Mouse (Mus musculus) kidney, adult 11 months (tissue): ENCODE measurements around the gene Nav2.

Experiments
- DNase-seq: peaks from one replicate; pipeline ENCODE4 v3.0.0; 2022

The Nav2 gene

DNA sequence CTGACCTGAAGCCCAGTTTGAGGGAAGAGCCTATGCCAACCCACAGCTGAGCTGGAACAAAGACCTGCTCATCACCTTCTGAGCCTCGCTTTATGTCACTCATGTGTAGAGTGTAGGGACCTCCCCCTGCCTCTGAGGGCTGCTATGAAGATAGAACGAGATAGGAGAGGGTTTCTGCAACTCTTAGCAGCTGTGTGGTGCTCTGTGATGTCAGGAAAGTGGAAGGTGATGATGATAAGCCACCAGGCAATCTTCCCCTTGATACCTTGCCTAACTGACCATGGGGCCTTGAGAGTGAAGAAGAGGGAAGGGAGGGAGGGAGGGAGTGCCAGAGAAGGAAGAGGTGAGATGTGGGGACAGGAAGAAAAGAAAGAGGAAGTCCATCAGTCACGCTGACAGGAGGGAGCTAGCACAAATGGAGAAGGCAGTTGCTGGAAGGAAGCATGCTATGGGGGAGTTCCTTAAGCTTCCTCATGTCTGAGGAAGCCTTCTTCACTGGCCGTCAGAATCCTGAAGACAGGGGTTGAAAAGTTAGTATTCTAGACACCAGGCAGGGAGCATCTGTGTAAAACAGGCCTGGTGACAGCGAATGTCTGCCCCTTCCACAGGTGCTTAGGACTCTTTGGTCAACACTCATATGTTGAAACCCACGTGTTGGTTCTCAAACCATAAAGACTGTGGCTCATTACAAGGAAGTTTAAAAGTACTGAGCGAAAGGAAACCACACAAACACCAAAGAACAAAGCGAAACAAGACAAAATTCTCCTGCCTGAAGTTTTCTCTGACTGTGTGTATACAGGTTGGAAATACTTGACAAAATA lies at the start of gene Nav2:
Gene Nav2 (plus strand): TSS at position 196 of the 821 bp plus-strand sequence.
- no peak for DNase-seq

DNA sequence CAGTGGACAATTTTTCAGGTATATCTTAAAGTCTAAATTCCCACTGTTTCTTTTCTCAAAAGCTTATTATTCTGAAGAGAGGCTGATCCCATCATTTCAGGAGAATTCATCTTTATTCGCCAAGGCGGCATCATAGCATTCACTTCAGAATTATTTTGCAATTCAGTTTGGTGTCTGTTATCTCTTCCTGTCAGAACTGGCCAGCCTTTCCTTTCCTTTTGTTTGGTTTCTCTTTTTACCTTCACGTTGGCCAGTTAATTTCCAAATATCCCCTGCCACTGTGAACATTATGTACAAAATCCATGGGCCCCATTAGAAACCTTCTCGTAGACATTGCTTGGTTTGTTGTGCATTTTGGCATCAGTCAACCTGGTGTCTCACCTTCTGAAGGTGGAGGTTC lies 49.2 kb upstream of the Nav2 start:
- no peak for DNase-seq

DNA sequence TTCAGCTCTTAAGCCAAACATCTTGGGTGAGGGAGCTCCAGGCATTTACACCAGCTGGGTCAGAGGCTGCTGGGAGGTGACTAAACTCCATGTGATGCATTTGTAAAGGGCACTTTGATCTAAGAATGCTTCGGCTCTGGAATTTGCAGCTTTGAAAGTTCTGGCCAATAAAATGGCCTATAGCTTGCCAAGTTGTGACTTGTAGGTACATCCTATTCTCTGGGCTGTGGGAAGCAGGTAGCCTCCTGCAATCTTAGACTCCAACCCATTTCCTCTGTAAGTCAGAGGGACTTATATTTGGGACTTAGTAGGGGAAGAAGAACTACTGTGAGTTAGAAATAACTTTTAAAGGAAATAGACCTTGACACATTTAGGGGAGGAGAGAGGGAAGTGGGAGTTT lies 47.6 kb upstream of the Nav2 start:
- DNase-seq, result no peak

DNA sequence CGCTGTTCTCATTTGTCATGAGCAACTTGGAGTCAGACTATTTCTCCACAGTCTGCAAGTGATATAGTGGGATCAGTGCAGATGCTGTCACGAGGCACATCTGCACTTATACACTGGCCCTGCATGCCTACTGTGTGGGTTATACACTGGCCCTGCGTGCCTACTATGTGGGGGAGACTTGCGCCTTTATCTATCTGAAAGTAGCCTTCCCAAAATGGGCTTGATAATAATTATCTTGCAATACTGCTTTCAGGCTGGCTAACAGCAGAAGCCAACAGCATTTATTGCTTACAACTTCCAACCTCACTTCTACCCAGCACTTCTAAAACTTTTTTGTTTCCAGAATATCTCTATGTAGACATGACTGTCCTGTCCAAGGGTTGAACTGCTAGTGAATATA lies 46.7 kb upstream of the Nav2 start:
- no peak for DNase-seq

DNA sequence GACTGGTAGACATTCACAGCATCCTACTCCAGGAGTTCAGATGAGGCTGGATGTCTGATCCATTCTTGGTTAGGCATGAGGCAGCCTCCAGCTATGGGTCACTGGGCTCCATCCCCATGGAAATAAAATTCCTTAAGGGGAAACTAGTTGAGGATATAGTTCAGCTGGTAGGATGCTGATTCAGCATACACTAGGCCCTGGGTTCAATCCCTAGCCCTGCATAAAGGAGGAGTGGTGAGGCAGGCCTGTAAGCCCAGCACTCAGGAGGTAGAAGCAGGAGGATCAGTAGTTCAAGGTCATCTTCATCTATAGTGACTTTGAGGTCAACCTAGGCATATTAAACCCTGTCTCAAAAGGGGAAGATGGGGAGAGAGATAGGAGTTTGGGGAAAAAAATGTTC lies 44.3 kb upstream of the Nav2 start:
- DNase-seq, result no peak

DNA sequence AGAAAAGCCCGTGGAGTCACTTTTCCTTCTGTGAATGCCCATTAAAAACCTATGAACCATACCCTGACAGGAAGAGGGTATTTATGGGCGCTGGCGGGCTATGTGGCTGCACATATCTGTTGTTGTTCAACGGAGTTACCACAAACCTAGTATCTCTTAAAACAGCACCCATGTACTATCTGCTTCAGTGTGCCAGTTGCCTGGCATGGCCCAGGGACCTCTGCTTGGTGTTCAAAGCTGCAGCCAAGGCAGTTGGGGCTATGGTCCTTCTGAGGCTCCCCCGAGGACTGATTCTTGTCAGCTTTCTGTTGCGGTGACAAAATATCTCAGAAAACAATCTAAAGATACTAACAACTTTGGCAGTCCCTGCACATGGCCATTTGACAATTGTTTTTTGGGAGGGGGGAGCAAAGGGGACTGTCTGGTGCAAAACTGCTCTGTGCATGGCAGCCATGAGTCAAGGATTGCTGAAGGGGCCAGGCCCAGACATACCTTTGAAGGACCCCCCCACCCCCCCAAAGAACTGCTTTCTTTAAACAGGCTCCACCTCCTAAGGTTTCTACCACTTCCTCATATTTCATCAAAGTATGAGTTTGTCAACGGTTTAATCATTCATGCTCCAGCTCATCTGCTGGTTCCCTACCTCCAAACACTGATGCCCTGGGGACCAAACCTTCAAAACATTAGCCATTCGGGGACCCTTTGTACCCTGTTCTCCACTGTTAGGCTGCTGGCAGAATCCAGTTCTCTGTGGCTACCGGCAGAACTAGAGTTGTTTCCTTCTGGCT lies 43.7 kb upstream of the Nav2 start:
- DNase-seq, result no peak

DNA sequence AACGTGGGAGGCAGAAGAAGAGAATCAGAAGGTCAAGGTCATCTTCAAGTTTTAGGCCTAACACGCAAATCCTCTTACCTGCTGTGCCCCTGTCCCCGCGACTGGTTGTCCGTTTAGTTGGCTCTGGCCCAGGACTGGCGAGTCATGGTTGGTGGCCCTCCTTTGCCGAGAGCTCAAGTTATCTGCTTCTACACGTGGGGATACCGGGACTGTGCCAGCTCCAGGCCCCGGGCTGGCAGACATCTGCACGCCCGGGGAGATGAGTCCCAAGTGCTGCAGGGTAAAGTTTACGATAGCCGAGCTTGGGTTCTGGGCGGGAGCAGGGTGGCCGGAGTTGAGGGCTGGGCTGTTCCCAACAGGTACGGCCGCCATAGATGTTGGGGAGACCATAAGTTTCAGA lies 40.9 kb upstream of the Nav2 start:
- no peak for DNase-seq

DNA sequence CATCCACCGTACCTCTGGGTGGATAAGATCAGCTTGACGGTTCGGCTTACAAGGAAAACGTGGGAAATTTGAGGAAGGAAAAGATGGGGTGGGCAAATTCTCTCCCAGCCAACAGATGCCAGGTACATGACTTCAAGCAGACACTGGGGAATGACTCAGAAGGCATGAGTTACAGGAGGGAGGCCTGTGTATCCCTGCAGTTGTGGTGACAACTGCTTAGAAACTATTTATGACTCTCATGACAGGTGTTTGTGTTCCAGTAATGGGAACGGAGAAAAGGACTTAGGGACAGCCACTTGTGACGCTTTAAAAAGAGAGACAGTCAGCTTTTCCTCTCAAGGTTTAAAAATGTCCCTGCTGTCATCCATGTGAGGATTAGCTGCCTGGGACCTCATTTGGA lies 38.4 kb upstream of the Nav2 start:
- DNase-seq, result no peak

DNA sequence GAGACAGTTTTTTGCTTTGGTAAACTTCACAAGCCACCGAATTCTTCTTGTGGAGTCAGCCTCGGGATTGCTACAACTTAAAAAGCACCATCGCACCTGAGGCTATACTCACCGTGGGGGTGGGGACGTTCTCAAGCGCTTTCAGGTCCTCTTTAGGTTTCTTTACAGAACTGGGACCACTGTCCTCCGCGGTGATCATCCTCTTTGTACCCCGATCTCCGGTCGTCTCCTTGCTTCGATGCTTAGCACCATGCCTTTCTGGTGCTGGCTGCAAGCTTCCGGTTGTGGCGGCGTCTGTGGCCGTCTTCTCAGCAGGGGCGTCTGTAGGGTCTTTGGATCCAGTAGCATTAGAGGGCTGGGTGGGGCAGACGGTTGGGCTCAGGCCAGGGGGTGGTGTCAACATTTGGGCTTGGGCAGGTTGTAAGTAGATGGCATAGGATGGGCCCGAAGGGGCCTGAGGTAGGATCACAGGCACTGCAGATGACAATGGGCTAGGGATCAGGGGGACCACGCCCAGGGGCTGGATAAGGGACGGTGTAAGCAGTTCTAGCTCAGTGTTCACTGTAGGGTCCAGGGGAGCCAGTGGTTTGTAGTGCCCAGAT lies 37.8 kb upstream of the Nav2 start:
- DNase-seq, result no peak

DNA sequence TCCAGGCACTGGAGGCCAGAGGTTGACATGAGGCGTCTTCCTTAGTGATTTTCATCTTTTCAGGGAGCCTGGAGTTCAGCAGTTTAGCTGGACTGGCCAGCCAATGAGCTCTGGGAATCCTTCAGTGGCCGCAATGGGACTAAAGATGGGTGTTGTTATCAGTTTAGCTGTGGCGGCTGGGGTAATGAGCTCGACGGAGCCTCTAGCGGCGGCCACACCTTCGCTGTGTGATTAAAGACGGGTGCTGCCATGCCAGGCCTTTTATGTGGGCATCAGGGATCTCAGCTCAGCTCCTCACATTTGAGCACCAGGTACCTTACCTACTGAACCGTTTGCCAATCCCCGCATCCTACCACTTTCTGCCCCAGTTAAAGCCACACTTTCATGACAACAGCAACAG lies 37.2 kb upstream of the Nav2 start:
- no peak for DNase-seq

DNA sequence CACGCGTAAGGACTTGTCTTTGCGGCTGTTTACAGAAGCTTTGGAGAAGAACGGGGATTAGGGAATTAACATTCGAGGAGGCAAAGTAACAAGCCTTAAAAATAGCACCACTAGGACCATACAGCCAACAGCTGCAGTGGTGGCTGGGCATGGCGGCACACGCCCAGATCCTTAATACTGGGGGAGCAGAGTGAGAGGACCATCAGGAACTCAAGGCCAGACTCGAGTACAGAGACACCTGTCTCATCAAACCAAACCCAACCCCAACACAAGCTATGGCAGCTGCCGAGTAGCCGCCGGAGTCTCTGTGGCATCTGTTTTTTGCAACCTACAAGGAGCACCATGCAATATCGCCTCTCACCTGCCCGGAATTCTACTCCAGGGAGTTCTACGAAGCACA lies 33.4 kb upstream of the Nav2 start:
- no peak for DNase-seq

DNA sequence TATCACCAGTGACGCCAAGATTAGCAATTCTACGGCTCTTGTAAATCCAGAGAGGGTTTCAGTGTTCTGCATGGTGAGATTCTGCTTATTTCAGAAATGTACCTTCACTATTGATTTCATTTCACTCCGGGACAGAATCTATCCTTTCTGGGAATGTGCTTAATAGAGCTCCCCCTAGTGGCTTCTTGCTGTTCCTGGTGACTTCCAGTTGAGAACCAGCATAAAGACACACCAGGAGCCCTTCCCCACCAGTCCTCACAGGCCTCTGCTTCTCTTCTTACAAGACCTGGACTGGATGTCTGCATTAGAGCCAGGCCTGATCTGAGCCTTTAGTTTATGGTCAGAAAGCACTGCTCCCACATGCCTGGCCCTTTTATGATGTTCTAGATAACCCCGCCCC lies 32.0 kb upstream of the Nav2 start:
- peak; percentile 22 for DNase-seq

DNA sequence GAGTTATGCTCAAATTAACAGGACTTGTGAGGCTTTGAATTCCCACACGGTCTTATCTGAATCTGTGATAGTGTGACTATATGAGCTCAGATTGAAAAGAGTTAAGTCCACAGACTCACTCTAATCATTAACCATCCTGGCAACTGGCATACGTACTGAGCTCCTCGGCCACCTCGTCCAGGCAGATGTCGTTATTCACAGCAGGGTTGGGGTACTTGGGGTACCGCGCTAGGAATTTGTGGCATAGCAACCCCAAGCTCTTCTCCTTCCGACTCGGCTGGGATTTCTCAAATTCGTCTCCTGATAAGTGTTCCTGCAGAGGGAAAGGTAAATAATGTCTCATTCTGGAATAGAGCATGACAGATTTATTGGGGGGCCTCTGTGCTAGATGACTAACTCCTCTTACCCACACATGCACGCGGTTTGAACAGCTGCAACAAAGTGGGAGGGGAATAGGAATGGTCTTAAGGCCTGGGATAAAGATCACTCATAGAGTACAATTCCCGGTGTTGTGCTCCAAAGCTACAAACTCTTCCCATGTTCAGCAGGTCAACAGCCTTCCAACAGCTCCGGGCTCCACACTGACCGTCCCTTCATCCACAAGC lies 30.6 kb upstream of the Nav2 start:
- DNase-seq, result no peak

DNA sequence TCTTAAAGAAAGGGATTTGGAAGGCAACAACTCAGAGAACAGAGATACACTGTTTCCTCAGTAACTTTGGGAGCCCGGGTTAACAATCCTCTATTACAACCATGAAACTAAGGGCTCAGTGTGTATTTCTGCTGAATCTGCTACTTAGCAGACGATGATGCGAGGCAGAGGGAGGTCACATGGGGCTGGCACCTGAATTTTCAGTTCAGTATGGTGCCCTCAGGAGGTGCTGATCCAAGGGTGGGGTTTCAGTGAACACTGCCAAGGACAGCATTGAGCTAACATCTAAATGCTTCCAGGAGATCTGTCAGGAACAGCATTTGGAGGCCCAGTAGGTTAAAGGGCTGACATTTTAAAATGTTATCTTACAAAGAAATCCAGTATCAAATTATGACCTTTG lies 28.9 kb upstream of the Nav2 start:
- DNase-seq, result no peak

DNA sequence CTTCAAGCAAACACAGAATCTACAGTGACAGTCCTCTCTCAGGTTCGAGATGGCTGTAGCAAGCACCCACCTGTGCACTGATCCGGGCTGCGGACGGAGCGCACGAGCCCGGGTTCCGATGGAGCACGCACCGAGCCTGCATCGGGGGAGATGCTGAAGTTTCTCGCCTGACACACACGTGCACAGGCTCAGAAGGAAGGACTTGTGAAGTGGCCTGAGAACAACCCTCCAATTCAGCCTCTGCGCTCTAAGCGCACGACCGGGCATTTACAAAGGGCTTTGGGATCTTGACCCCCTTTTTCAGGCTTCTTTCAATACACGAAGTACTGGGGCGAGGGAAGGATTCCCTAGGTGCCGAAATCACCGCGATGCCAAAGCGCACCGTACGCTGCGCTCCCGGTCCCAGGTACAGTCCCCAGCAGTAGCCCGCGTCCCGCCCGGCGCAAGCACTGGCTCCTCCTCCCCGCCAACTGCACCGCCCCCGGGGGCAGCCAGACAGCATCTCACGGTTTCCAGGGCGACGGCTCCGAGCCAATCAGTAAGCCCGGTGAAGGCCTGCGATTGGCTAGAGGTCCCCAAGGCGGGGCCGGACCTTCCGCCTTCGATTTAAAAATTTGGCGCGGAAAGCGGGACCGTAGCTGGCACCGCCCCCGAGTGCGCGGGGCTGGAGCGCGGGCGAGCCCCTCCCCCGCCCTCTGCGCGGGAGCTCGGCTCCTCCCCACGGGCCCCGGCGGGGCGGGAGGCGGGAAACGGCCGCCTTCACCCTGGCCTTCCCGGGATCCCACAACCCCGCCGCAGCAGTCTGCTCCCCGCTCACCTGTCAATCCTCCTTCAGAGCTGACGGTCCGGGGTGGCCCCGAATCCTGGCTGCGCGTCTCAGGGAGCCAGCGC lies 27.7 kb upstream of the Nav2 start:
- peak; percentile 94 for DNase-seq

DNA sequence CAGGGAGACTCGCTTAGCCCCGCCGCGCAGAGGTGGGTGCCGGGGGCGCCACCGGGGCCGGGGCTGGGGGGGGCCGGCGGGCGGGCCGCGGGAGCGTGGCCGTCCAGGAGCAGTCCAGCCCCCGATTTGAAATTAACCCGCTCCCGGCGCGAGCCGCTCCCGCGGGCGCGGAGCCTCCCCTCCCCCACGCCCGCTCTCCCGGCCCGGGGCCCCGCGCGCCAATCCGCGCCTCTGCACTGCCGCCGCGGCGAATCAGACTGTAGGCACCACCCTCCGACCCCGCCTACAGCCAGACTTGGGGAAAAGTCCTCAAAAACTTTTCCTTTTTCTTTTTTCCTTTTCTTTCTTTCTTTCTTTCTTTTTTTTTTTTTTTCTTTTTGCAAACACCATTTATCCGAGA lies 27.0 kb upstream of the Nav2 start, which contains the start of gene E2f8:
Gene E2f8 (minus strand): TSS at position 111 of the 400 bp plus-strand sequence.
- peak; percentile 61 for DNase-seq

DNA sequence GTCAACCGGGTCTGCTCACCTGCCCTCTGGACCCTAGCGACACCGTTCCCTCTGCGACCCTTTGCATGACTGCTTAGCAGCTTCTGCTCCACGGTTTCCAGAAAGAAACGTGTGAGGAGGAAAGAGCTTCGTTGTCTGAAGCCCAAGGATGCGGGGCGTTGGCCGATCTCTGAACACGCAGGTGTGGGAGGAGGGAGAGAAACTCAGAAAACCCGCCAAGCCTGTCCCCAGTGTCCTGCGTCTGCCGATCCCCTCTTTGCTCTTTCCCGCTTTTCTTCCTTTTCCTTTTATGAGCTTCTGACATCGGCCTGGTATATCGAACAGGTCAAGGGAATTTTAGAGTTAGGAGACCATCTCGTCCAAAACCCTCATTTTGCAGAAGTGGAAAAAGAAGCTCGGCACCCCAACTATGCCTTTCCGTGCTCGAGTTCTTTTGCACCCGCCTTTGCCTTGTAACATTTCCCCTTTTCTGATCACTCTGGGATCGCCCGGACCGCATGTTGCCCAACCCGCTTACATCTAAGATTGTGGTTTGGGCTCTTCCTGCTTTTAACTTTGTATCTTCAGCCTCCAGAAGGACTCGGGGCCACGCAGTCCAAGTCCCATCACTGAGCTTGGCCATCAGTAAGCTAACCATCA lies 26.4 kb upstream of the Nav2 start:
- no peak for DNase-seq

DNA sequence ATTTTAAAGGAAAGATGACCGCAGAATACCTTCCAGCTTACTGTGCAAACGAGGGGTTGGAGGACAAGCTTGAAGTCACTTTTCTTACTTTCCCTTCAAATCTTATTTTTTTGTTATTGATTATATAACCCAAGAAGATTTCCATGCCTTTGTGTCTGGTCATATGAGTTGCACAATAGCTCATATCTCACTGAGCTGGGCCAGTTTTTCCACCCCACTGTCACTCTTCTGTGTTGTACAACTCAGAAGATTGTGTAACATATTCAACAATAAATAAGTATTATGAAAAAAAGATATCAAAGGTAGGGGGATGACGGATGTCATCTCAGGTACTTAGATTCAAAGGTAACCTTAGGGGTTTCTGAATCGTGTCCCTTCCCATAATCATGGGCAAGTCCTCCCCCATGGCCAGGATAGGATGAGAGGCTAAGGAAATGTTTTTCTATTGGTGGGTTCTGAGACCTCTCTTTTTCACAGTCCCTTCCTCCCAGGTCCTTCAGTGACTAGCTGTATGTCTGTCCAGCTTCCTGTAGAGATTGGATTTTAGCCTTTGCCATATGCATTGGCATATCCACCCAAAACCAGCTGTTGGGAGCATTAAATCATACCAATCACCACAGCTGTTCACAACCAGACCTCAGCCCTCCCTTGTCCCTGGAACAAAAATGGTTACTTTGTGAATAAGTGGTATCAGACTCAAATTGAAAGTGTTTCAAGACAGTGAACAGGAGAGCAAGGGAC lies 24.8 kb upstream of the Nav2 start:
- DNase-seq, result no peak

DNA sequence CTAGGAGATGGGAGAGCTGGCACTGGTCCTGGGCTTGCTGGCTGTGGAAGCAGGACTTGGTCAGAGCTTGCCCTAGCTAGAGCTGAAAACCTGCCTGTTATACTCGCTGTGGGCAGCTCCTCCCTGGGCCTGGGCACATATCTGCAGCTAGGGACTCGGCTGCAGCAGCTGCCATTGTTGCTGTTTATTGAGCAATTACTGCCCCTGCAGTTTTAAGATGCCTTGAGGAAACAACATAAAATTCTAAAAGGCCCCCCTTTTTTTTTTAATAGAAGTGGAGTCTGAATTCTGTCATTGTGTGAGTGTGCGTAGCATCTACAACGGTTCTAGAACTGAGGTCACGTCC lies 24.3 kb upstream of the Nav2 start:
- DNase-seq, result no peak

DNA sequence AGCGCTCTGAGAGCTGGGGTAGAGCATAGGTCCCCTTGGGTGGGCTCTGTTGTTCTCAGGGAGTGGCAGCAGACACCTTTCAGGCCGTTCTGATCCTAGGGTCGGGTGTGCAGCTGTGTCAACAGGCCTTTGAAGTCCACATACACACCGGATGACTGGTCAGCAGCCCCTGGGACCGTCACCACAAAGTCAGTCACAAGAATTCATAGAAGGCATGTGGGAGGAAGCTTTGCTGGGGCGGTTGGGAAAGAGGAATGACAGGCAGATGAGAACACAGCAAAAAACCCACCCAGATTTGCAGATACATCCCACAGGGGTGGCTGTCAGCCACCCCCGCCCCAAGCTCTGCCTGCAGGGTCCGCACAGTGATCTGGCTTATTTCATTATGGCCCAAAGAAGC lies 20.5 kb upstream of the Nav2 start:
- DNase-seq, result no peak

DNA sequence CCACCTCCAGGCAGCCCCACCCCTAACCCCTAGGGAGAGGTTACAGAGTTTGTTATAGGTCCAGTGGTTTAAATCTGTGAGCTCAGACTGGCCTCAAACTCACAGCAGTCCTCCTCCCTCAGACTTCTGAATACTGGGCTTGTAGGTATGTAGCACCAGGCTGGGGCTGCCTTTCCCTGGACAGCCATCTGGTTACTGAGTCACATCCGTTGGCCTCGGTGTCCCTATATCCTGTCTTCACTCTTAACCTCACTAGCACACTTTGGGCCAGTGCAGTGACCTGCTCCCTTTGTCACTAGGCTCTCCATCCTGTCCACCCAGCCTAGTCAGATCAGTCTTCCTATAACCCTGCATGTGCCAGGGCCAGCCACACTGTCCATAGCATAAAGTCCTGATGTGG lies 19.8 kb upstream of the Nav2 start:
- DNase-seq, result no peak
